Mouse (Mus musculus) CH12.LX (cell line): Measurements from ENCODE around the gene Tmprss4.

Experiments
- BHLHE40 ChIP-seq: IDR thresholded peaks from 2 replicates; pipeline ENCODE4 v1.6.1; 2011; ENCODE audit warnings: mild to moderate bottlenecking, low read depth, low read length, improper control_type of control experiment
- CHD2 ChIP-seq: IDR thresholded peaks from 2 replicates; pipeline ENCODE4 v1.6.1; 2011; ENCODE audit warnings: low read length, improper control_type of control experiment
- CTCF ChIP-seq, 2 experiments: IDR thresholded peaks in 1 of 2; conservative IDR thresholded peaks in 1 of 2; 2 replicates each; pipeline ENCODE4 v1.5.1; 2011 to 2012; ENCODE audit warnings: low read depth in 2 of 2, low read length in 2 of 2, improper control_type of control experiment in 1 of 2, inconsistent platforms in 1 of 2, mild to moderate bottlenecking in 1 of 2, moderate library complexity in 1 of 2
- MAX ChIP-seq: IDR thresholded peaks from 2 replicates; pipeline ENCODE4 v1.6.1; 2011; ENCODE audit warnings: low read length, improper control_type of control experiment
- POLR2A ChIP-seq: IDR thresholded peaks from 2 replicates; pipeline ENCODE4 v1.6.1; 2011; ENCODE audit warnings: low read depth, mild to moderate bottlenecking, improper control_type of control experiment, low read length
- TCF12 ChIP-seq: IDR thresholded peaks from 2 replicates; pipeline ENCODE4 v1.6.1; 2014; ENCODE audit warnings: low read depth, mild to moderate bottlenecking, inconsistent platforms, low read length, improper control_type of control experiment

DNA sequence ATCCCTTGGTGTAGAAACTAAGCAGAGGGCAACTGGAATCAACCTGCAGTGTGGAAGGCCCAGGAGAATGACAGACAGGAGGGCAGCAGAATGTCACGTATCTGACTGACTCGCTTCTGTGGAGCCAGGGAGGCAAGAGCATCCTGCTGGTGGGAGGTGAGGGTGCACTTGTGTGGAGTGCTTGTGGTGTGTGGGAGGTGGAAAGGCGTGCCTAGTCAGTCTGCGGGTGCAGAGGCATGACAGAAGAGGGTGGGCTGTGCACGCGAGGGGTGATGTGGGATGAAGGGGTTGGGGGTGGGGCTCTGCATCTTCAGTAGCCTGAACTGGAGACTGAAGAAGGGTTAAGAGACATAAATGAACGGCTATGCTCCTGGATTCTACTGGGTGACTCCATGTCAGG lies 50.5 kb downstream of the Tmprss4 start:
- TF ChIP-seq POLR2A (no peak), MAX (no peak), BHLHE40 (no peak), CHD2 (no peak), CTCF (conservative IDR thresholded peaks at IDR 0.05 in 1 of 2, IDR thresholded peaks at IDR 0.05 in 1 of 2; ENCODE audit: low read depth in 2 of 2, low read length in 2 of 2) (no peak), TCF12 (no peak)
